Mouse (Mus musculus): ENCODE measurements at regions not wholly inside any gene's neighbourhood (a gene's known extent, or its start where the extent isn't known, plus 50 kb on each side); places are given as distances from the start of the nearest gene placed in this dataset.
A peak's percentile ranks its signal among the peaks of the same experiment; 100 is the strongest.

DNA sequence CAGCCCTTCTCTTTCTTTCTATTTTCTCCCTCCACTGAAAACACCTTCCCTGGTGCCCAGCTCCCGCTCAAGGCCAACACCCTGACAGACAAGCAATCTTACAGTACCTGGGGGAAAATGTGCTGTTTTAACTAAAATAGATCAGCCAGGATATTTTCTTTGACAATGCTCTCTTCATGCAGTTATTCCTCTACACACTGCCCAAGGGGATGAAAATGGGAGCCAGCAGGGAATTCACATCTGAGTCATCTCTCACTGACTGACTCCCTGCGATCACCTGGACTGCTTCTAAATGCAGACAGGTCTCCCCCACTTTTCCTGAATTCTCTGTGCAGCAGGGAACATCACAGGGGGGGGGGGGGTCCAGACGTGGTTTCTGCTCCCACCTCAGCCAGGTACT lies 227.6 kb upstream of the Ptbp2 start:
- WGBS = 13% methylated on average over 3 of the region's 3 CpGs
- Histone ChIP-seq H3K4me1 (no peaks in the 10 kb centered on the region), H3K27ac (no peak overlapping the region), H3K36me3 (no peaks in the 10 kb centered on the region), H3K27me3 (ENCODE audit: insufficient read depth, poor library complexity, severe bottlenecking) (no peaks in the 10 kb centered on the region), H3K4me3 (no peak overlapping the region), H3K9me3 (no peaks in the 10 kb centered on the region)
- DNase-seq (ENCODE audit: low spot score) = no peak

DNA sequence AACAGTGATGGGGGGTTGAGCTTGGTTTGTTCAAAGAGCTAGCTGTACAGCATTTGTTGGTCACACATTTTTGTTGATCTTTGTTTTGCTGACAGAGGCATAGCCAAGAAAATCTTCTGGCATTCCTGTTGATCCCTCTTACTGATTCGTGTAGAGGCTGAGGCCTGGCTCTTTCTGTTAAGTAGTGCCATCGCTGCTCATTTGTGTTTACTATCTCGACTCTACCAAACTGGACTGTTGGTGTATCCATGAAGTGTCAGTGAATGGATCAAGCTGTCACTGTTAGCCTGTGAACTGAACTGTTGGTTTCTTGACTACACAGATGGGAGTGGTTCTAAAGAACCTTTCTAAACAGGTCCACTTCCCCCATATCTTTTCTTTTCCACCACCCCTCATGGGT lies 223.8 kb upstream of the Ptbp2 start:
- Histone ChIP-seq H3K27me3 (ENCODE audit: insufficient read depth, poor library complexity, severe bottlenecking) (no peaks in the 10 kb centered on the region), H3K36me3 (no peaks in the 10 kb centered on the region), H3K27ac (no peak overlapping the region), H3K9me3 (no peaks in the 10 kb centered on the region), H3K4me1 (no peaks in the 10 kb centered on the region), H3K4me3 (no peak overlapping the region)
- WGBS = 91% methylated on average over 3 of the region's 3 CpGs
- DNase-seq (ENCODE audit: low spot score) = no peak

DNA sequence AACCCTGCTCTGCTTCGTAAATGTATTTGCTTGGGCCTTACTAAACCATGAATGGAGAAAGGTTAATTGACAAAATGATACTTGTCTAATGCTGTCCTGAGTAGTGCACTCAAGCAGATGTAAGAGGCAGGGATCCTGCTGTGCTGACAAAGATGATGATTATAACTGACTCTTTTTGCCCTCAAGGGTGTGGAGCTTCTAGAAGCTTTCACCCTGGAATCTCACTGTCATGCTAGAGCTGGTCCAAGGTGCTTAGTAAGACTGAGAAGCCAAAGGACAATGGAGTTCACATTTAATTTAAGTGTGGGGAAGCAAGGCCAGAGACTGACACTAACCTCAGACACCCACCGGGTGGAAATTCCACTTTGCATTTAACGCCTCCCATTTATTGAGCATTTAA lies 220.3 kb upstream of the Ptbp2 start:
- WGBS = 82% methylated on average over 3 of the region's 3 CpGs
- H3K36me3 ChIP-seq = no peaks in the 10 kb centered on the region
- no peak for DNase-seq (ENCODE audit: low spot score)

DNA sequence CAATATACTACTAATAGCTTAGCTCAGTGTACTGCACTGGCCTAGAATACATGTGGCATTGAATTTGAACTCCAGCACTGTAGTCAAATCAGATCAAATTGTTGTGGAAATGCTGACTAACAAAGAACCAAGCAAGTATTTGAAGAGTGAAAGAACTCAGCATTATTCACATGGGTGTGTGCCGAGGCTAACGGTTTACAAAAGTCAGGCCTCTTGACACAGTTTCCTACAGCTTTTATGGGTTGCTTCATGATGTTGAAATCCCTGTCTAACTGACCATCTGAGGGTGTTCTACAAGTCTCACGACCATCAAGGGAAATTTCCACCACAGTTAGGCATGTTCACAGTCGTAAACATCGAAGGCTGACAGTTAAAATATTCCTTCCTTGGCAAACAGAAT lies 216.0 kb upstream of the Ptbp2 start:
- no peak for DNase-seq (ENCODE audit: low spot score)
- 0 out of 2 replicates have a peak, but pooled peaks cover 5% of the 10 kb centered on the region for H3K4me1 ChIP-seq
- H3K9me3 ChIP-seq = no peaks in the 10 kb centered on the region
- H3K27ac ChIP-seq = no peak overlapping the region
- H3K4me3 ChIP-seq = no peak overlapping the region
- no peaks in the 10 kb centered on the region for H3K36me3 ChIP-seq
- H3K27me3 ChIP-seq (ENCODE audit: insufficient read depth, poor library complexity, severe bottlenecking) = no peaks in the 10 kb centered on the region
- 83% methylated on average over 5 of the region's 5 CpGs for WGBS

More for the DNA sequence above, 220.3 kb upstream of the Ptbp2 start:
- H3K4me3 ChIP-seq = no peak overlapping the region
- H3K4me1 ChIP-seq = no peaks in the 10 kb centered on the region
- no peaks in the 10 kb centered on the region for H3K9me3 ChIP-seq
- no peaks in the 10 kb centered on the region for H3K27me3 ChIP-seq (ENCODE audit: insufficient read depth, poor library complexity, severe bottlenecking)
- no peak overlapping the region for H3K27ac ChIP-seq

DNA sequence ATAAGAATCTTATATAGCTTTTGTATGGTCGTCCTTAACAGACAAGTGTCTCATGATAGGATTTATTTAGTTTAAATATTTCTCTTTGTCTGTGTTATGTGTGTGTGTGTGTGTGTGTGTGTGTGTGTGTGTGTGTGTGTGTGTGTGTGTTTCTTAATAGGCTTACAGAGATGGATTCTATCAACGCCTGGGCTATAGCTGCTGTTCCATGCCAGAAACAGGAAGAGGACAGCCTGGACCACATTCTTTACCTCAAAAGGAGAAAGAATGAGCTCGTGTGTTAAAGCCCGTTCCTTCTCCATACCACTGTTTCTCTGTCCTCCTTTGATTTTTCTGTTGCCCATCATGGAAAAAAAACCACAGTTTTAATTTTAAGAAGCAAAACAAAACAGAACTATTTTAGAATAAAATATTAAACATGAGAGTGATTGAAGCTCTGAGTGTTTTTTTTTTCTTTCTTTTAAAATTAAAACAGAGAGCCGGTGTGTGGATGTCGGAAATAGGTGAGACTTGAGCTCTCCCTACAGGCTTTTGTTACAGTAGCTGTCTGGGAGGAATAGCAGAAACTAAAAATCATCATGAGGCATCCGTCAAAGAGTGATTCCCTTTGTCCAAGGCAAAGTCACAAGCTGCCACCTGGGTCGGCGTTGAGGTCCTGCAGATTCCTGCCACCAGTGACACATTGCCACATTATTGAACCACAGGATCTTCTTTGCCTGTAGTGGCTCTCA lies 212.2 kb upstream of the Ptbp2 start:
- peak overlapping the region; percentile 52; the same call in 1 of the 2 replicates for H3K27ac ChIP-seq
- DNase-seq (ENCODE audit: low spot score) = no peak
- no peak overlapping the region for H3K4me3 ChIP-seq
- no peaks in the 10 kb centered on the region for H3K27me3 ChIP-seq (ENCODE audit: insufficient read depth, poor library complexity, severe bottlenecking)
- 0 out of 2 replicates have a peak, but pooled peaks cover 5% of the 10 kb centered on the region for H3K4me1 ChIP-seq
- no peaks in the 10 kb centered on the region for H3K9me3 ChIP-seq
- WGBS = 57% methylated on average over 9 of the region's 9 CpGs
- H3K36me3 ChIP-seq = no peaks in the 10 kb centered on the region

DNA sequence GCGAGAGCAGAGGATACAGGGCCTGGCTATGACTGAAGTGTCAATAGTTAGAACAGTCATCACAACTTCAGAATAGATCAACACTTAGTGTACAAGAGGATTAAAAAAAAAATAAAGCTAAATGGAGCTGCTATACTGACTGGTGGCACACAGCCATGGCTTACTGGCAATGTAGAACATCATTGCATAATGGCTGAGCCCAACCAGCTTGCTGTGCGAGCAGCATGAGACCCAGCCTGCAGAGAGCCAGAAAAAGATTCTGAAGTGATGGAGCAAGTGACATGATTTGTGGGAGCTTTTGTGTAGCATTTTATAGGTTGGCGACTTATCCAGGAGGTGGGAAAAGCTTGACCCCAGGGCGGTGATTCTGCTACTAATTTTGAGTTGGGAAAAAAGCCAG lies 211.5 kb upstream of the Ptbp2 start:
- Histone ChIP-seq H3K27me3 (ENCODE audit: insufficient read depth, poor library complexity, severe bottlenecking) (no peaks in the 10 kb centered on the region), H3K27ac (peak overlapping the region; percentile 6; the same call in 1 of the 2 replicates), H3K9me3 (no peaks in the 10 kb centered on the region), H3K4me1 (0 out of 2 replicates have a peak, but pooled peaks cover 5% of the 10 kb centered on the region), H3K4me3 (no peak overlapping the region), H3K36me3 (no peaks in the 10 kb centered on the region)
- 73% methylated on average over 4 of the region's 4 CpGs for WGBS
- DNase-seq (ENCODE audit: low spot score) = no peak

DNA sequence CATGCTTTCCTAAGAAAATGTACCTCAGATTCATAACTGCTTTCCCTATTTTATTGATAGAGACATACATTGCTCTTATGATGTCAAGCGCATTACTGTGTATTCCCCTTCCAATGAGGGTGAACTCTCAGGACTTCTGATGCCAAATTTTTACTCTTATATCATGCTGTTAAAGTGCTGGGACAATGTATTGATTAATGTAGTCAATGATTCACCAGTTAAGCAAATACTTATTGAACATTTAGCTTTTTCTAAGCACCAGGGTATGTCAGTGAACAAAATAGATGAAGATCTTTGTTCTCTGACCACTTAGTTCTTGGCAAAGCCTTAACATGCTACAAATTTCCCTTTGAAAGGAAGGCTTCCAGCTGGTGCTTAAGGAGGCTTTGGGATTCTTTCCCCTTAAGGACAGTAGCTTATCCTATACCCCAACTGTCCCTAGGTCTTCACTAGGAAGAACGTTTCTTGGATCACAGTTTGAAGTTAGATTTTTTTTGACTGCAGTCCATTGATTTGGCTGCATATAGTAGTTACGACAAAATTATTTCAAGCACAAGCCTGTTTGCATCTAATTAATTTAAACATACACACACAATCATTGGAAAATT lies 203.1 kb upstream of the Ptbp2 start:
- DNase-seq (ENCODE audit: low spot score) = no peak
- 77% methylated on average over 3 of the region's 3 CpGs for WGBS
- H3K4me1 ChIP-seq = no peaks in the 10 kb centered on the region

DNA sequence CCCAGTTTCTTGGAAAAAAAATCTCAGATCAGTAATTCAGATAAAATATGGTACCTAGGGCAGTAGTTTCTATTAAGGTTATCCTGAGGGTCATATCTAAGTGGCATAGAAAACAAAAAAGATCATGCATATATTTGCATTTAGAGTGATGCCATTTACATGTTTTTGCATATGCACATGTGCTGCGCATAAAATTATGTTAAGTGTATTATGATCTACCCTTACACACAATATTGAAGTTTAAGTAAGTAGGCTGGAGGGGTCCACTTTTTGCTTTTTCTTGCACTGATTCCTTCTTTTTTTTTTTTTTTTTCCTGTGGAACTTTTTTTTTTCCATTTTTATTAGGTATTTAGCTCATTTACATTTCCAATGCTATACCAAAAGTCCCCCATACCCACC lies 193.1 kb upstream of the Ptbp2 start:
- no peaks in the 10 kb centered on the region for H3K36me3 ChIP-seq
- DNase-seq (ENCODE audit: low spot score) = no peak
- WGBS = 92% methylated on average over 1 of the region's 1 CpGs
- H3K4me3 ChIP-seq = no peak overlapping the region
- no peaks in the 10 kb centered on the region for H3K9me3 ChIP-seq
- no peaks in the 10 kb centered on the region for H3K27me3 ChIP-seq (ENCODE audit: insufficient read depth, poor library complexity, severe bottlenecking)
- no peak overlapping the region for H3K27ac ChIP-seq
- no peaks in the 10 kb centered on the region for H3K4me1 ChIP-seq

More for the DNA sequence above, 203.1 kb upstream of the Ptbp2 start:
- Histone ChIP-seq H3K9me3 (no peaks in the 10 kb centered on the region), H3K27ac (no peak overlapping the region), H3K4me3 (no peak overlapping the region), H3K27me3 (ENCODE audit: insufficient read depth, poor library complexity, severe bottlenecking) (no peaks in the 10 kb centered on the region), H3K36me3 (no peaks in the 10 kb centered on the region)

DNA sequence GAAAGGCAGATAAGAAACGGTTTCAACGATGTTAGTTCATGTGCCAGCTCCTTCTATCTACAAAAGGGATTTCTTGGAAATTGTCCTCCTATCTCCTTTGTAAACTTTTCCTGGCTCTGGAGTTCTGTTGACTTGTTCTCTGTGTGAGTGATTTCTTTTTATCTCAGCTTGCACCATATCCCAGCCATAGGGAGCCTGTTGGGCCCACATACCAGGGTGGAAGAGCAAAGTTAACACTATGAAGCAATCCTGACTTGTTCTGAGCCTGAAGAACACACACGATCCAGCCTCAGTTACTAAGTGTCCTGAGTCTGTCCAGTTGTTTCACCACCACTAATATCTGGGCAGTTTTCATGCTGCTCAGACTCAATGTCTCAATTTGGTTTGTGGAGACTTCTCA lies 192.1 kb upstream of the Ptbp2 start:
- Histone ChIP-seq H3K9me3 (no peaks in the 10 kb centered on the region), H3K27ac (no peak overlapping the region), H3K27me3 (ENCODE audit: insufficient read depth, poor library complexity, severe bottlenecking) (no peaks in the 10 kb centered on the region), H3K36me3 (no peaks in the 10 kb centered on the region), H3K4me3 (no peak overlapping the region), H3K4me1 (no peaks in the 10 kb centered on the region)
- 40% methylated on average over 3 of the region's 3 CpGs for WGBS
- DNase-seq (ENCODE audit: low spot score) = no peak

DNA sequence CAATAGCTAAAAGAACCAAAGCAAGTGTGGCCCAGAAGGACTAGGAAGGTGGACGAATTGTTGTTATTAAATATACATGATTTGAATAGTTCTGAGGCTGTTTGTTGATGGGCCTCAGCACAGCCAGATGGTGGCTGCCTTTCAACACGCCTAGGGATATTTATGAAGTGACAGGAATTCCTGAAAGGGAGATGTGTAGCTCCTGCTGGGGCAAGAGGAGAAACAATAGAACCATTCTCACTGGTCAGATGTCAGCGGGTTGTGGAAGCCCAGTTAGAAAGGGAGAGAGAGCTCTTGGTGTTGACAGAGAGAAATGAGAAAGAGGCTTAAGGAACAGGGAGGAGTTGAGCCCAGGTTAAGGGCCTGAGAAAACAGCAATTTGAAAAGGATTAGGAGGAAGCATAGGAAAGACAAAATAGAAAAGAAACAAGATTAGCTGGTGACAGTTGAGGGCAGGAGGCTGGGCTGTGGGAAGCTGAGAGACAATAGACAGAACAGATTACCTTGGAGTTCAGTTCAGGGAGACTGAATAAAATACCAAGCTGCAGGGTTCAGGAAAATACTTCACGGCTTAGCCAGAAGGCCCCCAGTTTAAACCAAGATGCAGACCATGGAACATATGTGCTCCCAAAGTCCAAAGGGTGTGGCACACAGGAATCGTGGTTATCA lies 174.7 kb upstream of the Ptbp2 start:
- Histone ChIP-seq H3K4me1 (peaks cover 7% of the 10 kb centered on the region), H3K36me3 (no peaks in the 10 kb centered on the region), H3K9me3 (no peaks in the 10 kb centered on the region), H3K4me3 (no peak overlapping the region), H3K27me3 (ENCODE audit: insufficient read depth, poor library complexity, severe bottlenecking) (no peaks in the 10 kb centered on the region), H3K27ac (no peak overlapping the region)
- WGBS = 30% methylated on average over 5 of the region's 5 CpGs
- peak; percentile 76 for DNase-seq (ENCODE audit: low spot score)

DNA sequence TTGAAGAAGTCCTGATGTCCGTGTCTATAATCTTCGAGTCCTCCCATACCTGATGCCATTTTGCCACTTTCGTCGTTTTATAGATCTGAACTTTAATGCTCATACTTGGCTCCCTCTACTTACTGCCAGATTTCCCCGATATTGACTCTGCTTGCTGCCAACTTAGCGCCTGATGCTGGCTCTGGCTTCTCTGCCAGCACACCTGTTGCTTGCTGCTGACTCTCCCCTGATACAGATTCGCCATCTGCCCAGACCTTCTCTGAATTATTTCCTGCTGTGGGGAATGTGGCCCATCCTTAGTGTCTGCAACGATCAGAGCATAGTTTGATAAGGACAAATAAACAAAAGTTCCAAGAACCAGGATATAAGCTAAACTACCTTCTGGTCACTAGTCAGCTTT lies 173.3 kb upstream of the Ptbp2 start:
- 78% methylated on average over 8 of the region's 8 CpGs for WGBS
- DNase-seq (ENCODE audit: low spot score) = no peak
- Histone ChIP-seq H3K27ac (no peak overlapping the region), H3K9me3 (no peaks in the 10 kb centered on the region), H3K4me3 (no peak overlapping the region), H3K36me3 (no peaks in the 10 kb centered on the region), H3K4me1 (peaks cover 7% of the 10 kb centered on the region), H3K27me3 (ENCODE audit: insufficient read depth, poor library complexity, severe bottlenecking) (no peaks in the 10 kb centered on the region)

DNA sequence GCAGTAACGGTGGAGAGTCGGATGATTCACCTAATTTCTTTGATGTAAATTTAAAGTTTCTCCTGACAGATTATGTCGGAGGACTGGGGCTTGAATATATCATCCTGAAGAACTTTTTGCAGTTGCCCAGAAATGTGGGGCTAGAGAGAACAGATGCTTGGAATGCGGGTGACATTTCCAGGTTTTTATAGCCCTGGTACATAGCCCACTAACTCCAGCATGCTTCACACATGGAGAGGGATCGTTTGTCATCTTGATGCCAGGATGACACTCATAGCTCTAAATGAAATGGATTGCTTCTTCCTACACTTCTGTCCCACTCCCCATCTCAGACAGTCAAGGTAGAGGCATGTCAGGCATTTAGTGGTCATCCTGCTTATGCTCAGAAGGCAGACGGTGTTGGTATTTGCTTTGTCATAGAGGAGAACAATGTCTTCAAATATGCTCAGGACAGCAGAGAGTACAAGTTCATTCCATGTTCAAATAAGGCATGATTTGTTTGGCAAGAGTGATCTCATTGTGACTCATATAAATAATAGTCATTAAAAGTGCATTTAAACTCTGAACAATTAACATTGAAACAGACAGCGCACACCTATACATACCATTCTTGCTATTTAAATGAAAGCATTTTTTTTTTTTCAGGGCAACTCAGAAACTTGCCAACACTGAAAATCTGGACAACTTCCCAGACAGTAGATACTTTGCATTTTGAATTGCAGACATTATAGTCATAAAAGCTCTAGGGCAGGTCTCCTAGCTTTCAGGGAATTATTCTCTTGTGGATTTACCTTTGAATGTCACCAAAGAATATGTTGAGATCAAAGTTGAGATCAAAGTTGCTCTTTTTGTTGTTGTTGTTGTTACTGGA lies 171.7 kb upstream of the Ptbp2 start:
- WGBS = 79% methylated on average over 7 of the region's 7 CpGs
- no peak overlapping the region for H3K27ac ChIP-seq
- H3K4me3 ChIP-seq = no peak overlapping the region
- H3K4me1 ChIP-seq = peaks cover 7% of the 10 kb centered on the region
- H3K27me3 ChIP-seq (ENCODE audit: insufficient read depth, poor library complexity, severe bottlenecking) = no peaks in the 10 kb centered on the region
- no peaks in the 10 kb centered on the region for H3K9me3 ChIP-seq
- DNase-seq (ENCODE audit: low spot score) = no peak
- H3K36me3 ChIP-seq = no peaks in the 10 kb centered on the region
